Mouse (Mus musculus) kidney, adult 2 months (tissue): Measurements from ENCODE around the gene Ubxn7.

Source experiments
- CTCF ChIP-seq: fragments of 200-500 bp; conservative IDR thresholded peaks from 2 replicates; pipeline ENCODE4 v1.5.1; 2011; ENCODE audit warnings: low read depth, mild to moderate bottlenecking, control low read depth, low read length, moderate library complexity, mixed read lengths; ENCODE audit not compliant: insufficient read depth, insufficient read length
- POLR2A ChIP-seq: fragments of 200-500 bp; IDR thresholded peaks from one replicate; pipeline ENCODE4 v1.6.1; 2011; ENCODE audit warnings: low read depth, low read length, control low read depth

DNA sequence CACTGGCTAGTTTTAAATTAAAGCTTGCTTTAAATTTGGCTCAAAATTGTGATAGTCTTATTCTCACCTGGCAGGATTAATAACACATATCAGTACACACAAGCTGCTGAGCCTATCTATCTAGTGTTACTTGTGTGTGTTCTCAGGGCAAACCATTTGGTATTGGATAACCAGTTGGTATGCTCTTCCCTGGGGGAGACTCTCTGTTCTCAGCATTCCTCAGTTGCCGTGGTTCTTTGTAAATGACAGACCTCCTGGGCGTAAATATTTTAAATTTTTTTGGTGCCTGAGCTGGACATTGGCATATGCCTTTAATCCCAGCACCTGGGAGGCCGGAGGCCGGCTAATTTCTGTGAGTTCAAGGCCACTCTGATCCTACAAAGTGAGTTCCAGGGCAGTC is 19.2 kb upstream of the Ubxn7 start:
- TF ChIP-seq CTCF (no peak), POLR2A (no peak)
